Mouse (Mus musculus) liver, embryonic 11.5 days (tissue): ENCODE data around the gene Itga2. TPM values are rescaled to one million over a fixed set of nuclear protein-coding genes. Genes with fewer than 3 reads are reported as not detected.

Source experiments
- ATAC-seq: fragments of 200-750 bp; cut with Nextera tagmentation; replicated peaks from 2 replicates; pipeline ENCODE4 v1.8.0; 2017; ENCODE audit warnings: moderate number of reproducible peaks, mild to moderate bottlenecking, moderate TSS enrichment, moderate library complexity; ENCODE audit not compliant: low FRiP score
- DNase-seq: peaks from one replicate; pipeline ENCODE4 v3.0.0-alpha.2; 2017; ENCODE audit warnings: low spot score
- H3K27ac ChIP-seq: fragments of 300-500 bp; sonication (generic); 2 replicates; pipeline ENCODE4 v1.5.1; 2014; ENCODE audit warnings: mild to moderate bottlenecking, low read depth, low read length, control low read depth
- H3K27me3 ChIP-seq: fragments of 300-500 bp; sonication (generic); replicated peaks from 2 replicates; pipeline ENCODE4 v1.6.1; 2014; ENCODE audit warnings: low read length, mixed read lengths; ENCODE audit not compliant: control insufficient read depth, insufficient read depth
- H3K36me3 ChIP-seq: fragments of 300-500 bp; sonication (generic); 2 replicates; pipeline ENCODE4 v1.6.1; 2014; ENCODE audit warnings: mild to moderate bottlenecking, low read length, moderate library complexity, mixed read lengths; ENCODE audit not compliant: control insufficient read depth, insufficient read depth
- H3K4me1 ChIP-seq: fragments of 300-500 bp; sonication (generic); replicated peaks from 2 replicates; pipeline ENCODE4 v1.6.1; 2014; ENCODE audit warnings: low read length, mixed read lengths; ENCODE audit not compliant: control insufficient read depth, insufficient read depth
- H3K4me2 ChIP-seq: fragments of 300-500 bp; sonication (generic); 2 replicates; pipeline ENCODE4 v1.6.1; 2014; ENCODE audit warnings: mild to moderate bottlenecking, control low read depth, moderate library complexity
- H3K4me3 ChIP-seq: fragments of 300-500 bp; sonication (generic); 2 replicates; pipeline ENCODE4 v1.5.1; 2014; ENCODE audit warnings: low read depth, low read length, control low read depth
- H3K9ac ChIP-seq: fragments of 300-500 bp; sonication (generic); 2 replicates; pipeline ENCODE4 v1.6.1; 2014; ENCODE audit warnings: low read depth, low read length, control low read depth
- H3K9me3 ChIP-seq: fragments of 300-500 bp; sonication (generic); 2 replicates; pipeline ENCODE4 v1.6.1; 2016; ENCODE audit warnings: low read length, inconsistent platforms, mixed read lengths; ENCODE audit not compliant: control insufficient read depth
- WGBS: fragments of 180-500 bp; shearing (Covaris S2); extraction: QIAGEN DNeasy Blood & Tissue Kit; methylation state at CpG from one replicate; pipeline ENCODE4 v1.1.7; 2014; 5-methylcytosine and 5-hydroxymethylcytosine counted together
- polyA plus RNA-seq: library from polyadenylated mRNA; unstranded; fragments of >200 nt; fragmentation: Nextera tagmentation; extraction: Ambion mirVana; gene quantifications from 2 replicates; pipeline ENCODE4 v1.2.1, GENCODE M21; 2014

Gene Itga2
- polyA plus RNA-seq, 1 experiment from 2014 or later = 1.3 TPM

GRCm38 (mm10) chr13:114831367-114831833, 100.5 kb downstream of the Itga2 start:
- Histone ChIP-seq H3K27ac (no peak overlapping the region), H3K9ac (no peak overlapping the region), H3K4me1 (no peaks in the 10 kb centered on the region), H3K4me2 (no peak overlapping the region), H3K27me3 (no peaks in the 10 kb centered on the region), H3K36me3 (peaks cover 7% of the 10 kb centered on the region), H3K4me3 (no peak overlapping the region), H3K9me3 (no peaks in the 10 kb centered on the region)
- WGBS = 79% methylated on average over 4 of the region's 4 CpGs
- no peak for DNase-seq
- peak; percentile 24 for ATAC-seq

- ATAC-seq (no peak), DNase-seq (no peak)
- Histone ChIP-seq H3K9me3 (no peaks in the 10 kb centered on the region), H3K9ac (no peak overlapping the region), H3K36me3 (peaks cover 10% of the 10 kb centered on the region), H3K4me1 (no peaks in the 10 kb centered on the region), H3K4me3 (no peak overlapping the region), H3K27me3 (no peaks in the 10 kb centered on the region), H3K4me2 (no peak overlapping the region), H3K27ac (no peak overlapping the region)
- WGBS = 93% methylated on average over 6 of the region's 6 CpGs
Measured at GRCm38 (mm10) chr13:114825377-114825855, 106.5 kb downstream of the Itga2 start.

GRCm38 (mm10) chr13:114822871-114823270, 109.0 kb downstream of the Itga2 start:
- no peak overlapping the region for H3K27ac ChIP-seq
- H3K4me3 ChIP-seq = no peak overlapping the region
- H3K9ac ChIP-seq = no peak overlapping the region
- peaks cover 7% of the 10 kb centered on the region for H3K4me1 ChIP-seq
- ATAC-seq (no peak), DNase-seq (no peak)
- 92% methylated on average over 2 of the region's 2 CpGs for WGBS
- H3K9me3 ChIP-seq = no peaks in the 10 kb centered on the region
- peaks cover 10% of the 10 kb centered on the region for H3K36me3 ChIP-seq
- H3K27me3 ChIP-seq = no peaks in the 10 kb centered on the region
- no peak overlapping the region for H3K4me2 ChIP-seq

- Histone ChIP-seq H3K9me3 (no peaks in the 10 kb centered on the region), H3K27ac (peak overlapping the region; percentile 38), H3K36me3 (peaks cover 3% of the 10 kb centered on the region; the same call in 1 of the 2 replicates), H3K4me1 (peaks cover 7% of the 10 kb centered on the region), H3K9ac (peak overlapping the region; percentile 72), H3K4me3 (peak overlapping the region; percentile 79), H3K27me3 (no peaks in the 10 kb centered on the region), H3K4me2 (peak overlapping the region; percentile 89)
- DNase-seq = no peak
- 31% methylated on average over 9 of the region's 9 CpGs for WGBS
- peak; percentile 75 for ATAC-seq
Measured at GRCm38 (mm10) chr13:114818513-114818912, 113.4 kb downstream of the Itga2 start.

GRCm38 (mm10) chr13:114817751-114818360, 114.0 kb downstream of the Itga2 start, which contains the start of gene Mocs2:
Gene Mocs2 (plus strand): TSS chr13:114818236.
- no peaks in the 10 kb centered on the region for H3K9me3 ChIP-seq
- peak within 1 kb of the TSS; percentile 72 for H3K9ac ChIP-seq
- H3K27ac ChIP-seq = peak within 1 kb of the TSS; percentile 38
- peaks cover 3% of the 10 kb centered on the region; the same call in 1 of the 2 replicates for H3K36me3 ChIP-seq
- no peaks in the 10 kb centered on the region for H3K27me3 ChIP-seq
- peak within 1 kb of the TSS; percentile 79 for H3K4me3 ChIP-seq
- under 1% methylated on average over 39 of the region's 39 CpGs for WGBS
- peak within 1 kb of the TSS; percentile 89 for H3K4me2 ChIP-seq
- DNase-seq (peak; percentile 92), ATAC-seq (peak; percentile 99)
- peaks cover 7% of the 10 kb centered on the region for H3K4me1 ChIP-seq

GRCm38 (mm10) chr13:114809624-114810210, 122.2 kb downstream of the Itga2 start:
- WGBS = 75% methylated on average over 5 of the region's 5 CpGs
- DNase-seq (no peak), ATAC-seq (no peak)
- Histone ChIP-seq H3K36me3 (no peaks in the 10 kb centered on the region), H3K4me3 (no peak overlapping the region), H3K4me1 (no peaks in the 10 kb centered on the region), H3K27ac (no peak overlapping the region), H3K9me3 (no peaks in the 10 kb centered on the region), H3K9ac (no peak overlapping the region), H3K4me2 (no peak overlapping the region), H3K27me3 (no peaks in the 10 kb centered on the region)

GRCm38 (mm10) chr13:114802971-114803370, 128.9 kb downstream of the Itga2 start:
- WGBS = 77% methylated on average over 2 of the region's 2 CpGs
- Histone ChIP-seq H3K27ac (no peak overlapping the region), H3K9me3 (no peaks in the 10 kb centered on the region), H3K9ac (no peak overlapping the region), H3K4me2 (no peak overlapping the region), H3K27me3 (no peaks in the 10 kb centered on the region), H3K4me1 (no peaks in the 10 kb centered on the region), H3K36me3 (no peaks in the 10 kb centered on the region), H3K4me3 (no peak overlapping the region)
- no peak for ATAC-seq
- no peak for DNase-seq

- no peaks in the 10 kb centered on the region for H3K9me3 ChIP-seq
- H3K4me3 ChIP-seq = no peak overlapping the region
- 81% methylated on average over 3 of the region's 3 CpGs for WGBS
- no peak overlapping the region for H3K4me2 ChIP-seq
- ATAC-seq (no peak), DNase-seq (no peak)
- H3K4me1 ChIP-seq = no peaks in the 10 kb centered on the region
- no peak overlapping the region for H3K9ac ChIP-seq
- no peak overlapping the region for H3K27ac ChIP-seq
- H3K36me3 ChIP-seq = no peaks in the 10 kb centered on the region
- H3K27me3 ChIP-seq = no peaks in the 10 kb centered on the region
Measured at GRCm38 (mm10) chr13:114801857-114802256, 130.0 kb downstream of the Itga2 start.
